Mouse (Mus musculus) gastrocnemius, adult 2 months (tissue): ENCODE results near the gene Dmac1. TPM values are rescaled to one million over a fixed set of nuclear protein-coding genes. Genes with fewer than 3 reads are reported as not detected.
"Not testable (repeated sequence)": the region's sequence is repeated elsewhere in the genome, so short reads cannot be mapped to it uniquely, and the experiment has no call there.

Source experiments
- DNase-seq: peaks from one replicate; pipeline ENCODE4 v3.0.0; 2022
- H3K27ac ChIP-seq: fragments of 200-600 bp; 2 replicates; pipeline ENCODE4 v1.8.1; 2022; ENCODE audit warnings: mild to moderate bottlenecking
- H3K4me3 ChIP-seq: fragments of 200-600 bp; 2 replicates; pipeline ENCODE4 v1.8.1; 2022; ENCODE audit warnings: mild to moderate bottlenecking, moderate library complexity
- CTCF ChIP-seq: fragments of 200-600 bp; IDR thresholded peaks from 2 replicates; pipeline ENCODE4 v1.8.1; 2022; ENCODE audit warnings: antibody characterized with exemption, mild to moderate bottlenecking, moderate library complexity
- intact Hi-C: fragments of 180-260 bp; cut with DNase I; formaldehyde crosslinking; loops from one replicate; pipeline ENCODE4 v1.15.1; 2025
- total RNA-seq, 2 experiments: library from RNA; stranded (reverse); gene quantifications; 2 replicates each; pipeline ENCODE4 v1.2.3; 2021

Dmac1 gene
- total RNA-seq, 2 experiments from 2014 or later, result 47.8 to 59.6 TPM

DNA sequence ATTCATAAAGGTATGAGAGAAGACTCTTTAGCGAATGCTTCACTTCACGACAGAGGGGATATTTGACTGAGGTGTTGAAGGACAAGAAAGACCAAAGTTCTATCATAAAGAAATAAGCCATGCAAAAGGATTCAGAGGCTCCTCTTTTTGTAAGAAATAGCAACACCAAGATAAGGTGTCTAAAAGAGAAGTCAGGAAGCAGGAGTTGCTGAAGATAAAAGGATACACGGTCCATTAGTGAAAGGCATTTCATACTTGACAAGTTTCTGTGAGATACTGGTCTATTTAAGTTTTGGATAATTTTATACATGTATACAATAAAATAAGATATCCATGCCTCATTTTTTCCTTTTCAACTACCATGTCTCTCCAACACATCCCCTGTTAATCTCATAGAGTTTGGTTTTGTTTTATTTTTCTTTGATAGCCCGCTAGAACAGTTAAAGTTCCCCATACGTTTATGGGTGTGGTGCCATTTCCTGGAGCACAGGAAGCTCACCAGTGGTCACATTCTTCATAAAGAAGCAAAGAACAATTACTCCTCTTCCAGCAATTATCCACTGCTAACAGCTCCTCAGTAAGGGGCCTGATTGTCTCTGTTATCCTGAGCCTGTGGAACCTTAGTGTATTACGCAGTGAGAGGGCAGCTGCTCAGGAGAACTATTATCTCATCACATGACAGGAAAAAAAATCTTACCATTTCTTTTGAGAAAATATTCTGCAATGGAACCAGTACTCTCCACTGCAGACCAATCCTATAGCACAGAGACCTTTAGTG is 11.1 kb downstream of the Dmac1 start:
- TF ChIP-seq CTCF, result no peak
- intact Hi-C loops, result no loop called here
- DNase-seq, result no peak
- Histone ChIP-seq H3K27ac (no peak overlapping the region), H3K4me3 (no peak overlapping the region)

DNA sequence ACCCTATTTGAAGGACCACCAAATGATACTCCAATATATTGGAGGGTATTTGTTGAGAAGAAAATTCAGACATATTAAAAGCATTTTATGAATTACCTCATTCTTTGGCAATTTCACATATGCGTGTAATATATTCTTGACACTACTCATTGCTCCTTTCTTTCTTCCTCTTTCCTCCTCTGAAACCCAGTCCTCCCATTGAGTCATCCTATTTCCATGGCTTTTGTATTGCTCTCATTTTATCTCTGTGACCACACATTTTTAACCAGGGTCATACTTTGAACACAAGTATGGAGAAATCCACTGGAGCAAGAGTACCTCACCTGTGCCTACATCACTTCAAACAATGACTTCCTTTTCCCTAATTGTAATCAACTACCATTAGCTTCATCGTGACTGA is 13.9 kb downstream of the Dmac1 start:
- intact Hi-C loops, result no loop called here
- TF ChIP-seq CTCF, result no peak
- Histone ChIP-seq H3K27ac (no peak overlapping the region), H3K4me3 (no peak overlapping the region)
- no peak for DNase-seq

DNA sequence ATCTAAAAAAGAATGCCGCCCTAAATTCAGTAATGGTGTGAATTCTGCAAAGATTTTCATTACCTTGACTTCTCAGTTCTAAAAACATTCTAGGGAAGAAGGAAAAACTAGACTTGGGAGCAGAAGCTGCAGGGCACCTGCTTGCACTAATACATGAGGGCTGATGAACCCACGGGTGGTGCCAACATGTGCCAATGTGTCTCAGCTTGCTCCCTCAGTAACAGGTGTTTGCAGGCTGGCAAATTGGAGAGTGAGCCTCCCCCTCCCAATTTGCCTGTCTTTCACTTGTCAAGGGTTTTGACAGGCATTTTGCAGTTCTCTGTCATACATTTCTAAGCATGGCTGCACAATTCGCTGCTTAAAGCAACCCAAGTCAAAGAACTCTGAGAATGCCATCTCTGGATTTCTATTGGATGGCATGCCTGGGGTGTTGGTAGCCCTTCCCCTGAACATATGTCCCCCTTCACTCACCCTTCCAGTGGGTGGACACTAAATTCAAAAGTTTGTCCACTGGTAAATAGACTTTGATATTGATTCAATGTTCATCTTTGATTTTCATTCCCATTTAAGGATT is 14.5 kb downstream of the Dmac1 start:
- TF ChIP-seq CTCF, result no peak
- intact Hi-C loops, result no loop called here
- H3K4me3 ChIP-seq, result no peak overlapping the region
- no peak for DNase-seq
- no peak overlapping the region for H3K27ac ChIP-seq

DNA sequence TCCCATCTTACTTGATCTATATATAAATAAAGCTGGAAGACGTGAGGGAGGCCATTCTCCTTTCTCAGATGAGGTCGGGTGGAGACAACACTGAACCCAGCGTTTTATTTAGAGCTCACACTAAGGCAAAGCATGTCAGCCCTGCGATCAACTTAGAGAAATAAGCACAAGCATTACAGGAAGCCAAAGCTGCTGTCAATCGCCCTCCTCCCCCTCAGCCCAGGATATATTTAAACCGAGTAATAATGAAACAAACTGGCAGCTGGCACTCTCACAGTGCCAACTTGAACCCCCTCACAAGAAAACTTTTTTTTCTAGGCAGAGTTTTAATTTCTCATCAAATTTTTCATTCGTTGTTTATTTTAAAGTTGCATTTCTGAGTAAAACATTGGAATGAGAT is 15.7 kb downstream of the Dmac1 start:
- no peak overlapping the region for H3K4me3 ChIP-seq
- DNase-seq, result no peak
- H3K27ac ChIP-seq, result no peak overlapping the region
- intact Hi-C loops, result no loop called here
- no peak for TF ChIP-seq CTCF

DNA sequence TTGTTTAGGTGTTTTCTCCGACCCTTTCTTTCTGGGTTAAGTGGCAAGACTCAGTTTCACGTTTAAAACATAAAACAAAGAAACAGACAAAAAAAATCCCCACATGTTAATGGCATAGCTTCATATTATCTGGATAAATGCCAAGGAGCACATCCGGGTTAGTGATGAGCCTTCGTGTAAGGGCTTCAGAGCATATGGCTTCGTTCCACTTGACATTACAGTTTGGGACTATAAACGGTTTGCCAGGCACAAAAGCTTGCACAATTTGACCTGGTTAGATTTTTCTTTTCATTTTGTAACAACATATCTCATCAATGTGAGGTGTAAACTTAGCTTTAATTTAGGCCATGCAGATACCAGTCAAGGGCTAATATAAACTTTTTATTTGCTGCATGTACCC is 17.9 kb downstream of the Dmac1 start:
- no peak for DNase-seq
- intact Hi-C loops, result no loop called here

DNA sequence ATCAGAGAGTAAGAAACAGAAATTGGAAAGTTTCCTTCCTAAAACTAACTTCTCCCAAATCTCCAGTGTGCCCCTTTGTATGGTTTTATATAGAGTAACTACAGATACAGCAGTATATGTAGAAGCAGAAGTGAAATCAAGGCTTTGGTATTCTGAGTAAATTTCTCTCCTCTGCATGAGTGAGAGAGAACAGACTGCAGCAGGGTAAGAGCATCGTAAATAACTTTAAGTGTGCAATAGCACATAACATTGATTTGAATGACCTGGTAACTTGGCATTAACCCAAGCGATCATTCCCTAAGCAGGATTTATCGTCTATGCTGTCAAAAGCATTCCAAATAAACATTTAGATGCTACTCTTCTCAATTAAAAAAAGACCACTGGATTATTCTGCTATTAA is 18.7 kb downstream of the Dmac1 start:
- no peak overlapping the region for H3K27ac ChIP-seq
- H3K4me3 ChIP-seq, result no peak overlapping the region
- intact Hi-C loops, result no loop called here
- DNase-seq, result no peak
- TF ChIP-seq CTCF, result no peak

More for the DNA sequence above, 17.9 kb downstream of the Dmac1 start:
- Histone ChIP-seq H3K4me3 (no peak overlapping the region), H3K27ac (no peak overlapping the region)
- TF ChIP-seq CTCF, result no peak

DNA sequence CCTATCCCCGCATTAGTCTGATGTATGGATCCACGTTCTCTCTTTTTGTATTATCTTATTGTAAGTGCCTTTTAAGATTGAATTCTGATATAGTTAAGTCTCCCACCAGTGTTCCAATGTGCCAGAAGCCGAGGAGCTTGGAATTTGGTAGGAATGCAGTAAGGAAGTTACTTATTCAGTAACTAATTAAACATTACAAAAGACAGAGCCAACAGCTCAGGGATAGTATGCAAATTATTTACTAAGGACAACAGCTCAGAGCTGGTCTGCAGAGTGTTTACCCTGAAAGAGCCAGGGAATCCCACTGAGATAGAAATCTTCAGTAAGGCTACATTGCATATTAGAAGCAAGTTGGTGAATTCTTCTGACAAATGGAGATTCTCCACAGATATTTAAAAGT is 43.5 kb downstream of the Dmac1 start:
- H3K4me3 ChIP-seq, DNase-seq, H3K27ac ChIP-seq, intact Hi-C loops: not testable (repeated sequence)
